Mouse (Mus musculus): ENCODE results near the gene Ppfia1. TPM values are rescaled to one million over a fixed set of nuclear protein-coding genes. Genes with fewer than 3 reads are reported as not detected.

The Ppfia1 gene
- polyA plus RNA-seq, 1 experiment from 2014 or later = 12.8 TPM

- no peaks in the 10 kb centered on the region for H3K9me3 ChIP-seq (ENCODE audit: control insufficient read depth, low read length)
- no peaks in the 10 kb centered on the region for H3K36me3 ChIP-seq (ENCODE audit: control insufficient read depth, insufficient read depth, low read length)
- H3K4me1 ChIP-seq (ENCODE audit: control insufficient read depth, insufficient read depth, low read depth, low read length) = peaks cover 4% of the 10 kb centered on the region
- no peak overlapping the region for H3K4me3 ChIP-seq (ENCODE audit: low read length)
- H3K27me3 ChIP-seq (replicated peaks; ENCODE audit: control insufficient read depth, insufficient read depth, low read length) = no peaks in the 10 kb centered on the region; the same call in none of the 2 replicates
- H3K4me2 ChIP-seq (ENCODE audit: low read length) = no peak overlapping the region
- H3K9ac ChIP-seq (ENCODE audit: low read depth, low read length) = no peak overlapping the region
- H3K27ac ChIP-seq (ENCODE audit: low read depth, low read length) = no peak overlapping the region
- WGBS = 49% methylated on average over 6 of the region's 6 CpGs
- ATAC-seq = no peak
Measured at GRCm38 (mm10) chr7:144558552-144558951, 5.0 kb upstream of the Ppfia1 start.

- 23% methylated on average over 8 of the region's 8 CpGs for WGBS
- H3K4me3 ChIP-seq (ENCODE audit: low read length) = peak overlapping the region; percentile 92
- peak overlapping the region; percentile 79 for H3K27ac ChIP-seq (ENCODE audit: low read depth, low read length)
- H3K4me2 ChIP-seq (ENCODE audit: low read length) = peak overlapping the region; percentile 82
- no peaks in the 10 kb centered on the region for H3K27me3 ChIP-seq (replicated peaks; ENCODE audit: control insufficient read depth, insufficient read depth, low read length)
- no peak; the same call in 1 of the 2 replicates for ATAC-seq
- H3K36me3 ChIP-seq (ENCODE audit: control insufficient read depth, insufficient read depth, low read length) = 0 out of 2 replicates have a peak, but pooled peaks cover 4% of the 10 kb centered on the region
- H3K9me3 ChIP-seq (ENCODE audit: control insufficient read depth, low read length) = no peaks in the 10 kb centered on the region
- H3K9ac ChIP-seq (ENCODE audit: low read depth, low read length) = peak overlapping the region; percentile 80
- peaks cover 25% of the 10 kb centered on the region for H3K4me1 ChIP-seq (ENCODE audit: control insufficient read depth, insufficient read depth, low read depth, low read length)
Measured at GRCm38 (mm10) chr7:144554123-144554472, 569 bp upstream of the Ppfia1 start.

GRCm38 (mm10) chr7:144552274-144552673 lies 1.3 kb downstream of the Ppfia1 start:
- WGBS = 86% methylated on average over 8 of the region's 8 CpGs
- Histone ChIP-seq H3K9ac (ENCODE audit: low read depth, low read length) (peak overlapping the region; percentile 99), H3K27ac (ENCODE audit: low read depth, low read length) (no peak overlapping the region), H3K27me3 (replicated peaks; ENCODE audit: control insufficient read depth, insufficient read depth, low read length) (no peaks in the 10 kb centered on the region), H3K4me1 (ENCODE audit: control insufficient read depth, insufficient read depth, low read depth, low read length) (peaks cover 25% of the 10 kb centered on the region), H3K9me3 (ENCODE audit: control insufficient read depth, low read length) (no peaks in the 10 kb centered on the region), H3K4me3 (ENCODE audit: low read length) (peak overlapping the region; percentile 92), H3K36me3 (ENCODE audit: control insufficient read depth, insufficient read depth, low read length) (0 out of 2 replicates have a peak, but pooled peaks cover 4% of the 10 kb centered on the region), H3K4me2 (ENCODE audit: low read length) (peak overlapping the region; percentile 82)
- ATAC-seq = no peak

GRCm38 (mm10) chr7:144550811-144551210 lies 2.7 kb downstream of the Ppfia1 start:
- Histone ChIP-seq H3K4me3 (ENCODE audit: low read length) (no peak overlapping the region), H3K27me3 (replicated peaks; ENCODE audit: control insufficient read depth, insufficient read depth, low read length) (no peaks in the 10 kb centered on the region), H3K9me3 (ENCODE audit: control insufficient read depth, low read length) (no peaks in the 10 kb centered on the region), H3K27ac (ENCODE audit: low read depth, low read length) (no peak overlapping the region), H3K9ac (ENCODE audit: low read depth, low read length) (no peak overlapping the region), H3K4me1 (ENCODE audit: control insufficient read depth, insufficient read depth, low read depth, low read length) (peaks cover 25% of the 10 kb centered on the region), H3K36me3 (ENCODE audit: control insufficient read depth, insufficient read depth, low read length) (peaks cover 7% of the 10 kb centered on the region; the same call in 1 of the 2 replicates), H3K4me2 (ENCODE audit: low read length) (no peak overlapping the region)
- 95% methylated on average over 1 of the region's 1 CpGs for WGBS
- no peak for ATAC-seq

GRCm38 (mm10) chr7:144549904-144550566 lies 3.5 kb downstream of the Ppfia1 start:
- Histone ChIP-seq H3K4me3 (ENCODE audit: low read length) (no peak overlapping the region), H3K9ac (ENCODE audit: low read depth, low read length) (no peak overlapping the region), H3K27ac (ENCODE audit: low read depth, low read length) (no peak overlapping the region), H3K4me2 (ENCODE audit: low read length) (no peak overlapping the region), H3K27me3 (replicated peaks; ENCODE audit: control insufficient read depth, insufficient read depth, low read length) (no peaks in the 10 kb centered on the region), H3K4me1 (ENCODE audit: control insufficient read depth, insufficient read depth, low read depth, low read length) (peaks cover 25% of the 10 kb centered on the region), H3K9me3 (ENCODE audit: control insufficient read depth, low read length) (no peaks in the 10 kb centered on the region), H3K36me3 (ENCODE audit: control insufficient read depth, insufficient read depth, low read length) (peaks cover 7% of the 10 kb centered on the region; the same call in 1 of the 2 replicates)
- WGBS = 97% methylated on average over 2 of the region's 2 CpGs
- ATAC-seq = no peak

GRCm38 (mm10) chr7:144545231-144545630 lies 8.3 kb downstream of the Ppfia1 start:
- Histone ChIP-seq H3K4me1 (ENCODE audit: control insufficient read depth, insufficient read depth, low read depth, low read length) (no peaks in the 10 kb centered on the region), H3K4me3 (ENCODE audit: low read length) (no peak overlapping the region), H3K36me3 (ENCODE audit: control insufficient read depth, insufficient read depth, low read length) (peaks cover 3% of the 10 kb centered on the region; the same call in 1 of the 2 replicates), H3K9me3 (ENCODE audit: control insufficient read depth, low read length) (no peaks in the 10 kb centered on the region), H3K27me3 (replicated peaks; ENCODE audit: control insufficient read depth, insufficient read depth, low read length) (no peaks in the 10 kb centered on the region), H3K4me2 (ENCODE audit: low read length) (no peak overlapping the region), H3K9ac (ENCODE audit: low read depth, low read length) (no peak overlapping the region), H3K27ac (ENCODE audit: low read depth, low read length) (no peak overlapping the region)
- no peak for ATAC-seq
- WGBS = 84% methylated on average over 3 of the region's 3 CpGs

- H3K4me1 ChIP-seq (ENCODE audit: control insufficient read depth, insufficient read depth, low read depth, low read length) = peaks cover 6% of the 10 kb centered on the region; the same call in 1 of the 2 replicates
- no peak overlapping the region for H3K4me3 ChIP-seq (ENCODE audit: low read length)
- no peaks in the 10 kb centered on the region for H3K27me3 ChIP-seq (replicated peaks; ENCODE audit: control insufficient read depth, insufficient read depth, low read length)
- whole genome bisulfite sequencing = 94% methylated on average over 5 of the region's 5 CpGs
- no peak overlapping the region for H3K27ac ChIP-seq (ENCODE audit: low read depth, low read length)
- ATAC-seq = no peak
- no peak overlapping the region for H3K9ac ChIP-seq (ENCODE audit: low read depth, low read length)
- H3K9me3 ChIP-seq (ENCODE audit: control insufficient read depth, low read length) = no peaks in the 10 kb centered on the region
- no peak overlapping the region for H3K4me2 ChIP-seq (ENCODE audit: low read length)
- no peaks in the 10 kb centered on the region for H3K36me3 ChIP-seq (ENCODE audit: control insufficient read depth, insufficient read depth, low read length)
Measured at GRCm38 (mm10) chr7:144541351-144541750, 12.2 kb downstream of the Ppfia1 start.

GRCm38 (mm10) chr7:144539146-144539545 lies 14.4 kb downstream of the Ppfia1 start:
- no peaks in the 10 kb centered on the region for H3K9me3 ChIP-seq (ENCODE audit: control insufficient read depth, low read length)
- no peaks in the 10 kb centered on the region for H3K36me3 ChIP-seq (ENCODE audit: control insufficient read depth, insufficient read depth, low read length)
- no peaks in the 10 kb centered on the region for H3K27me3 ChIP-seq (replicated peaks; ENCODE audit: control insufficient read depth, insufficient read depth, low read length)
- peaks cover 6% of the 10 kb centered on the region; the same call in 1 of the 2 replicates for H3K4me1 ChIP-seq (ENCODE audit: control insufficient read depth, insufficient read depth, low read depth, low read length)
- no peak for ATAC-seq
- H3K27ac ChIP-seq (ENCODE audit: low read depth, low read length) = no peak overlapping the region
- no peak overlapping the region for H3K4me3 ChIP-seq (ENCODE audit: low read length)
- no peak overlapping the region for H3K9ac ChIP-seq (ENCODE audit: low read depth, low read length)
- WGBS = 78% methylated on average over 2 of the region's 2 CpGs
- H3K4me2 ChIP-seq (ENCODE audit: low read length) = no peak overlapping the region

- ATAC-seq = no peak; the same call in 1 of the 2 replicates
- Histone ChIP-seq H3K4me3 (ENCODE audit: low read length) (no peak overlapping the region), H3K9ac (ENCODE audit: low read depth, low read length) (no peak overlapping the region), H3K9me3 (ENCODE audit: control insufficient read depth, low read length) (no peaks in the 10 kb centered on the region), H3K4me2 (ENCODE audit: low read length) (no peak overlapping the region), H3K36me3 (ENCODE audit: control insufficient read depth, insufficient read depth, low read length) (no peaks in the 10 kb centered on the region), H3K4me1 (ENCODE audit: control insufficient read depth, insufficient read depth, low read depth, low read length) (peaks cover 6% of the 10 kb centered on the region; the same call in 1 of the 2 replicates), H3K27me3 (replicated peaks; ENCODE audit: control insufficient read depth, insufficient read depth, low read length) (no peaks in the 10 kb centered on the region), H3K27ac (ENCODE audit: low read depth, low read length) (no peak overlapping the region)
- 87% methylated on average over 4 of the region's 4 CpGs for WGBS
Measured at GRCm38 (mm10) chr7:144538030-144538644, 15.4 kb downstream of the Ppfia1 start.
